Mouse (Mus musculus) spleen, adult 2 months (tissue): ENCODE data around the gene Miox.

Experiments
- CTCF ChIP-seq: fragments of 200-500 bp; IDR thresholded peaks from 2 replicates; pipeline ENCODE4 v1.5.1; 2011; ENCODE audit warnings: mild to moderate bottlenecking, inconsistent platforms; ENCODE audit not compliant: insufficient read depth, insufficient read length, insufficient replicate concordance; ENCODE audit errors: extremely low read depth
- POLR2A ChIP-seq: fragments of 200-500 bp; IDR thresholded peaks from 2 replicates; pipeline ENCODE4 v1.6.1; 2011; ENCODE audit warnings: low read depth, low read length, inconsistent platforms

DNA sequence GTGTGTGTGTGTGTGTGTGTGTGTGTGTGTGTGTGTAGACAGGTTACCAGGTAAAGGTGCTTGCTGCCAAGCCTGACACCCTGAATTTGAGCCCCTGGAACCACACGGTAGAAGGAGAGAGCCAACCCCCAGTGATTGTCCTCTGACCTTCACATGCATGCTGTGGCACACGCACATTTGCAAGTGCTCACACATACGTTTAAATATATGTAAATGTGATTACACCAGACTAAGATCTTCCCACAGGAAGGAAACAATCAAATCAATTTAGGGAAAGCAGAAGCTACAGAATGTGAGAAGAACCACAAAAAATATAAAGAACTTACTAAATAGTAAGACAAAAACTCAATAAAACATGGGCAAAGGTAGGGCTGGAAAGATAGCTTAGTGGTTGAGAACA, 5.9 kb downstream of the Miox start:
- no peak for TF ChIP-seq POLR2A
- TF ChIP-seq CTCF, result no peak
